Mouse (Mus musculus): ENCODE data around the gene Slamf1.

GRCm38 (mm10) chr1:171849454-171849853 is 82.5 kb downstream of the Slamf1 start:
- TF ChIP-seq POLR2A (IDR thresholded peaks at IDR 0.05; ENCODE audit: borderline replicate concordance, extremely low read depth, low read depth, low read length) (no peak), CTCF (IDR thresholded peaks at IDR 0.05; ENCODE audit: insufficient read depth, low read length) (no peak)
